Mouse (Mus musculus): Measurements from ENCODE around the gene Map6d1. TPM values are rescaled to one million over a fixed set of nuclear protein-coding genes. Genes with fewer than 3 reads are reported as not detected.

Map6d1 gene
- total and polyA plus RNA-seq, 3 experiments, result 1.1 to 11.2 (median 10.2) TPM

DNA sequence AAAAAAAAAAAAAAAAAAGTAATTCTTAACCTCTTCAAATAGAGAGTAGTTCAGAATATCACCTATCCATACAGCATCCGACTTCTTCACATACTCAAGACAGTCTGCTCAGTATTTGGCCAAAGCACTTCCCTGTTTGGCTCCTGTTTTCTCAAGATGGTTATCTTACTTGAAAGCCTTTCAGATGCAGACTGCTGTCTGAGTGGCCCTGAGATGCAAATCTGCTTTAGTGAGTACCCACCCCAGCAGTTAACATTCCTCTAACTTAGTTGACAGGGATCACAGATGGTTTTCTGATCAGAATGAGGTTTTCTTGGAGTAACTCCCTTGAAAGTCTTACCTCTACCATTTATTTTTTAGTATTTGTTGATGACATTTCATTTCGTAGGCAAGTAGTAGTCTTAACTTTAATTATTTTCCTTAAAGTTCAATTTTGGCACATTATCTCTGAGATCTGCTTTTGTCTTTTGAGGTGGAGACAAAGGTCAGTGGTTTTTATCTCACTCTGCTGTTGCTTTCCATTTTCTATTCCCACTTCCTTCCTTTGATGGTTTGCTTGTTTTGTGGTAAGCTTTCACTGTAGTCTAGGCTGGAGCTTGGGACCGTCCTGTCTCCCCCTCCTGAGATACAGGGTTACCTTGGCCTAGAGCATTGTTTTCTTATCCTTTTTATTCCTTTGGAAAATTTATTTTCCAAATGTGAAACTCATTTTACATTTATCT lies 49.8 kb downstream of the Map6d1 start:
- DNase-seq, result no peak

DNA sequence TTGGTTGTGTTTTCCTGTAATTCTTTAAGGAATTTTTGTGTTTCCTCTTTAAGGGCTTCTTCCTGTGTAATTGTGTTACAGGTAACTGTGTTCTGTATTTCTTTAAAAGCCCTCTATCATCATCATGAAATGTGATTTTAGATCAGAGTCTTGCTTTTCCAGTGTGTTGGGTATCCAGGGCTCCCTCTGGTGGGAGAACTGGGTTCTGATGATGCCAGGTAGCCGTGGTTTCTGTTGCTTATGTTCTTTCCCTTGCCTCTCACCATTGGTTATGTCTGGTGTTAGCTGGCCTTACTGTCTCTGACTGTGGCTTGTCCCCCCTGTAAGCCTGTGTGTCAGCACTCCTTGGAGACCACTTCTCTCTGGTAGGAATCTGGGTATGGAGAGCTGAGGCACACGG lies 55.8 kb downstream of the Map6d1 start:
- no peak for DNase-seq

Other genes with a start within 250 kb of the Map6d1 start
- gene Klhl24, start 143.8 kb downstream of the Map6d1 start, total RNA-seq (2021), result 10 to 100 TPM; 62.6 to 64.3 TPM
- 3.5 and 3.7 TPM in 2 replicates for gene Klhl24, start 143.8 kb downstream of the Map6d1 start, polyA plus RNA-seq (2012; rRNA removed)
- 10 to 100 TPM; 24.8 to 33.7 TPM for gene Yeats2, start 100.3 kb downstream of the Map6d1 start, total RNA-seq (2021)
- 16.6 and 20.4 TPM in 2 replicates for gene Yeats2, start 100.3 kb downstream of the Map6d1 start, polyA plus RNA-seq (2012; rRNA removed)
- gene Parl, start 61.0 kb upstream of the Map6d1 start, total RNA-seq (2021), result 100 to 1,000 TPM; 116 to 121 TPM
- 24.3 and 34.2 TPM in 2 replicates for gene Parl, start 61.0 kb upstream of the Map6d1 start, polyA plus RNA-seq (2012; rRNA removed)
- under 1 TPM; 0.28 to 0.37 TPM for gene Cyp2ab1, start 84.0 kb upstream of the Map6d1 start, total RNA-seq (2021)
- gene Cyp2ab1, start 84.0 kb upstream of the Map6d1 start, polyA plus RNA-seq (2012; rRNA removed), result 0.42 and 0.66 TPM in 2 replicates
- gene Abcc5, start 185.0 kb upstream of the Map6d1 start, total RNA-seq (2021), result 10 to 100 TPM; 62.3 to 66.4 TPM
- 51.2 and 52.3 TPM in 2 replicates for gene Abcc5, start 185.0 kb upstream of the Map6d1 start, polyA plus RNA-seq (2012; rRNA removed)

Measured in adrenal gland, adult 2 months (tissue).